ENCODE assay signal across 10 mouse cellular contexts in genomic region chr16:92694496-92695106, GRCm38 (mm10).
DNase-seq lines count a peak whose midpoint lies in the region; ATAC-seq and TF ChIP-seq lines count a peak whose summit lies in the region.
"Had no signal": no experiment of that assay in that cellular context is flagged by ENCODE, and none has a peak within 500 bp of the region (broad histone marks: within the 10 kb centered on the region; RNA-seq: fewer than 3 reads in every experiment).

No protein-coding gene starts in this region.

- DNase-seq in lung, adult 2 months: peak; percentile 47
- DNase-seq in lung, postnatal 25 days (ENCODE audit: low spot score): no peak
- no peak for DNase-seq in hindbrain, postnatal 0 days (ENCODE audit: low spot score)
- DNase-seq in adrenal gland, adult 18-20 months (ENCODE audit: low spot score in 2 of 2): no peak
- DNase-seq in spleen, postnatal 4 days (ENCODE audit: low spot score in 2 of 2): no peak
- DNase-seq: B cell, adult 2 months had no signal

- H3K36me3 ChIP-seq in erythroblast, embryonic 14.5 days (ENCODE audit: control insufficient read depth): peaks cover 5% of the 10 kb centered on the region; the same call in 1 of the 2 replicates
- H3K36me3 ChIP-seq in hindbrain, postnatal 0 days (ENCODE audit: insufficient read depth, low read length): no peaks in the 10 kb centered on the region
- no peaks in the 10 kb centered on the region for H3K36me3 ChIP-seq in neural tube, embryonic 13.5 days
- H3K36me3 ChIP-seq: midbrain, embryonic 13.5 days had no signal

- H3K4me1 ChIP-seq in erythroblast, embryonic 14.5 days (ENCODE audit: control insufficient read depth): peaks cover 60% of the 10 kb centered on the region
- H3K4me1 ChIP-seq in lung, adult 2 months (ENCODE audit: control insufficient read depth, insufficient read depth, low read length): peaks cover 5% of the 10 kb centered on the region; the same call in 1 of the 2 replicates
- peaks cover 14% of the 10 kb centered on the region for H3K4me1 ChIP-seq in hindbrain, postnatal 0 days (ENCODE audit: insufficient read depth, low read length)
- H3K4me1 ChIP-seq in neural tube, embryonic 13.5 days (replicated peaks): peaks cover 40% of the 10 kb centered on the region

- peaks cover 66% of the 10 kb centered on the region for H3K27me3 ChIP-seq in erythroblast, embryonic 14.5 days (ENCODE audit: control insufficient read depth)
- H3K27me3 ChIP-seq in hindbrain, postnatal 0 days (ENCODE audit: insufficient read depth, low read length): peaks cover 74% of the 10 kb centered on the region
- H3K27me3 ChIP-seq in neural tube, embryonic 13.5 days: peaks cover 96% of the 10 kb centered on the region

- no peak for ATAC-seq in erythroblast, adult 5-6 weeks (replicated peaks; ENCODE audit: low FRiP score, poor library complexity, severe bottlenecking)
- ATAC-seq in hindbrain, postnatal 0 days: no peak
- ATAC-seq in neural tube, embryonic 13.5 days (ENCODE audit: low read depth): no peak
- ATAC-seq: midbrain, embryonic 13.5 days had no signal

- H3K9ac ChIP-seq in hindbrain, postnatal 0 days (replicated peaks; ENCODE audit: low read length): no peak overlapping the region
- H3K9ac ChIP-seq in neural tube, embryonic 13.5 days: peak overlapping the region; percentile 61; the same call in 1 of the 2 replicates
- H3K9ac ChIP-seq: midbrain, embryonic 13.5 days had no signal

- peak overlapping the region; percentile 81 for H3K4me3 ChIP-seq in erythroblast, embryonic 14.5 days (replicated peaks)
- peak overlapping the region; percentile 70 for H3K4me3 ChIP-seq in lung, adult 2 months (replicated peaks; ENCODE audit: extremely low read depth, low read depth, low read length)
- peak overlapping the region; percentile 23 for H3K4me3 ChIP-seq in hindbrain, postnatal 0 days (ENCODE audit: low read length)
- H3K4me3 ChIP-seq in neural tube, embryonic 13.5 days: peak overlapping the region; percentile 50

- TF ChIP-seq POLR2A in lung, adult 2 months (IDR thresholded peaks at IDR 0.05; ENCODE audit: borderline replicate concordance, extremely low read depth, low read depth, low read length): no peak

- no peak overlapping the region for H3K4me2 ChIP-seq in hindbrain, postnatal 0 days (ENCODE audit: low read depth, low read length)
- peak overlapping the region; percentile 85 for H3K4me2 ChIP-seq in neural tube, embryonic 13.5 days

- no peaks in the 10 kb centered on the region; the same call in 1 of the 2 replicates for H3K9me3 ChIP-seq in erythroblast, embryonic 14.5 days (ENCODE audit: control insufficient read depth, low read length)
- no peaks in the 10 kb centered on the region for H3K9me3 ChIP-seq in hindbrain, postnatal 0 days (ENCODE audit: low read length)
- H3K9me3 ChIP-seq in neural tube, embryonic 13.5 days: no peaks in the 10 kb centered on the region
- H3K9me3 ChIP-seq: midbrain, embryonic 13.5 days had no signal

- TF ChIP-seq CTCF in lung, adult 2 months (IDR thresholded peaks at IDR 0.05; ENCODE audit: insufficient read depth, low read length): no peak
- no peak for TF ChIP-seq CTCF in hindbrain, postnatal 0 days (IDR thresholded peaks at IDR 0.05; ENCODE audit: low read depth)

- no peak overlapping the region for H3K27ac ChIP-seq in hindbrain, postnatal 0 days
- no peak overlapping the region for H3K27ac ChIP-seq in neural tube, embryonic 13.5 days (replicated peaks)
- H3K27ac ChIP-seq: midbrain, embryonic 13.5 days had no signal

- WGBS in lung, adult 2 months: 21% methylated on average over 18 of the region's 19 CpGs
- WGBS in hindbrain, postnatal 0 days: 3% methylated on average over 19 of the region's 19 CpGs
- WGBS in neural tube, embryonic 13.5 days: 4% methylated on average over 16 of the region's 19 CpGs

Comparison
In these comparisons a context has a peak if more than half of its experiments do, and no peak if none do; other contexts are left out.
1. H3K4me3 ChIP-seq: peak in every context shown above with its lines; median percentile 81 in erythroblast, embryonic 14.5 days; 70 in lung, adult 2 months; 50 in neural tube, embryonic 13.5 days; 23 in hindbrain, postnatal 0 days.